Mouse (Mus musculus) kidney, postnatal 0 days (tissue): ENCODE measurements around the gene Gm20517. TPM values are rescaled to one million over a fixed set of nuclear protein-coding genes. Genes with fewer than 3 reads are reported as not detected.

Source experiments
- ATAC-seq: fragments of 200-750 bp; cut with Nextera tagmentation; replicated peaks from 2 replicates; pipeline ENCODE4 v1.8.0; 2017; ENCODE audit warnings: low read depth, moderate number of reproducible peaks, moderate TSS enrichment, moderate library complexity; ENCODE audit not compliant: low FRiP score
- DNase-seq: peaks from one replicate; pipeline ENCODE4 v3.0.0-alpha.2; 2016; ENCODE audit warnings: low spot score
- H3K27ac ChIP-seq: fragments of 300-500 bp; sonication (generic); 2 replicates; pipeline ENCODE4 v1.5.1; 2014; ENCODE audit warnings: mild to moderate bottlenecking
- H3K27me3 ChIP-seq: fragments of 300-500 bp; sonication (generic); 2 replicates; pipeline ENCODE4 v1.6.1; 2014; ENCODE audit warnings: low read length, mixed read lengths; ENCODE audit not compliant: insufficient read depth
- H3K36me3 ChIP-seq: fragments of 300-500 bp; sonication (generic); 2 replicates; pipeline ENCODE4 v1.6.1; 2014; ENCODE audit warnings: low read length, mixed read lengths; ENCODE audit not compliant: insufficient read depth
- H3K4me1 ChIP-seq: fragments of 300-500 bp; sonication (generic); replicated peaks from 2 replicates; pipeline ENCODE4 v1.6.1; 2014; ENCODE audit warnings: antibody characterized with exemption, low read length, mixed read lengths; ENCODE audit not compliant: insufficient read depth
- H3K4me2 ChIP-seq: fragments of 300-500 bp; sonication (generic); 2 replicates; pipeline ENCODE4 v1.6.1; 2014; ENCODE audit warnings: mild to moderate bottlenecking, low read length, moderate library complexity, mixed read lengths
- H3K4me3 ChIP-seq: fragments of 300-500 bp; sonication (generic); replicated peaks from 2 replicates; pipeline ENCODE4 v1.5.1; 2014; ENCODE audit warnings: low read depth, low read length
- H3K9ac ChIP-seq: fragments of 300-500 bp; sonication (generic); 2 replicates; pipeline ENCODE4 v1.6.1; 2014; ENCODE audit warnings: low read depth, low read length
- H3K9me3 ChIP-seq: fragments of 300-500 bp; sonication (generic); replicated peaks from 2 replicates; pipeline ENCODE4 v1.6.1; 2016; ENCODE audit warnings: low read length, inconsistent platforms, mixed read lengths
- CTCF ChIP-seq: IDR thresholded peaks from 2 replicates; pipeline ENCODE4 v1.5.1; 2016; ENCODE audit warnings: antibody characterized with exemption, low read depth, mild to moderate bottlenecking, moderate library complexity
- WGBS: fragments of 180-500 bp; shearing (Covaris S2); extraction: QIAGEN DNeasy Blood & Tissue Kit; methylation state at CpG from one replicate; pipeline ENCODE4 v1.1.7; 2014; 5-methylcytosine and 5-hydroxymethylcytosine counted together
- polyA plus RNA-seq: library from polyadenylated mRNA; unstranded; fragments of >200 nt; fragmentation: Nextera tagmentation; extraction: Ambion mirVana; gene quantifications from 2 replicates; pipeline ENCODE4 v1.2.1, GENCODE M21; 2015

Gene Gm20517
- polyA plus RNA-seq, 1 experiment from 2014 or later = 1.8 TPM

DNA sequence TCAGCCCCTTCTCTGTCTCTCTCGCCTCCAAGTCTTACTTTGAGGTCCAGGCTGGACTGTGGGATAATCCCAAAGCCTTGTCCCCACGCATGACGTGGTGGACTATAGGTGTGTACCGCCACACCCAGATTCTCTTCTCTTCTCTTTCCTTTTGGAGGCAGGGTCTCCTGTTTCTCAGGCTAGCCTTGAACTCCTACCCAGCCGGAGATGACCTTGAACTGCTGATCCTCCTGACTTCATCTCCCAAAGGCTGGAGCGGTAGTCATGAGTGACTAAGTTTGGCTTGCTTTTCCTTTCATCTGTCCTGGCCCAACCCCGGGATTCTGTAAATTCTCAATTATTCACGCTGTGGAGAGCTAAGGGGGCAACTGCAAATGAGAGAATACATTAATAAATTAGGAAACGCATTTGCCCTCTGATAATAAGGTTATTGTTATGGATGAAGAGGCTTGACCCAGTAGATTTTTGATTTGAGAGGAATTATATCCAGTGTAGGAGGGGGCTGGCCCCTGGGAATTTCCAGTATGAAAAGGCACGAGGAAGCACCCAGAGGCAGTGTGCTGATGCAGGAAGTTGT is 42.4 kb upstream of the Gm20517 start:
- H3K4me3 ChIP-seq = no peak overlapping the region
- 81% methylated on average over 10 of the region's 10 CpGs for WGBS
- H3K9ac ChIP-seq = no peak overlapping the region
- H3K9me3 ChIP-seq = no peaks in the 10 kb centered on the region
- no peak for TF ChIP-seq CTCF
- no peak overlapping the region for H3K4me2 ChIP-seq
- H3K4me1 ChIP-seq = no peaks in the 10 kb centered on the region
- H3K27me3 ChIP-seq = no peaks in the 10 kb centered on the region
- no peak overlapping the region for H3K27ac ChIP-seq
- ATAC-seq (no peak), DNase-seq (no peak)
- H3K36me3 ChIP-seq = no peaks in the 10 kb centered on the region

GRCm38 (mm10) chr17:47571621-47572020 is 39.8 kb upstream of the Gm20517 start:
- H3K36me3 ChIP-seq = no peaks in the 10 kb centered on the region
- H3K9me3 ChIP-seq = no peaks in the 10 kb centered on the region
- no peak for TF ChIP-seq CTCF
- no peak overlapping the region for H3K27ac ChIP-seq
- no peak overlapping the region for H3K9ac ChIP-seq
- no peak for ATAC-seq
- no peak overlapping the region for H3K4me3 ChIP-seq
- H3K27me3 ChIP-seq = no peaks in the 10 kb centered on the region
- no peak for DNase-seq
- no peak overlapping the region for H3K4me2 ChIP-seq
- 53% methylated on average over 7 of the region's 7 CpGs for WGBS
- no peaks in the 10 kb centered on the region for H3K4me1 ChIP-seq

GRCm38 (mm10) chr17:47572436-47572835 is 39.0 kb upstream of the Gm20517 start:
- no peak for DNase-seq
- no peak overlapping the region for H3K9ac ChIP-seq
- no peaks in the 10 kb centered on the region for H3K4me1 ChIP-seq
- no peak for TF ChIP-seq CTCF
- no peak overlapping the region for H3K27ac ChIP-seq
- H3K4me2 ChIP-seq = no peak overlapping the region
- no peaks in the 10 kb centered on the region for H3K27me3 ChIP-seq
- H3K36me3 ChIP-seq = no peaks in the 10 kb centered on the region
- no peak overlapping the region for H3K4me3 ChIP-seq
- no peaks in the 10 kb centered on the region for H3K9me3 ChIP-seq
- ATAC-seq = no peak

DNA sequence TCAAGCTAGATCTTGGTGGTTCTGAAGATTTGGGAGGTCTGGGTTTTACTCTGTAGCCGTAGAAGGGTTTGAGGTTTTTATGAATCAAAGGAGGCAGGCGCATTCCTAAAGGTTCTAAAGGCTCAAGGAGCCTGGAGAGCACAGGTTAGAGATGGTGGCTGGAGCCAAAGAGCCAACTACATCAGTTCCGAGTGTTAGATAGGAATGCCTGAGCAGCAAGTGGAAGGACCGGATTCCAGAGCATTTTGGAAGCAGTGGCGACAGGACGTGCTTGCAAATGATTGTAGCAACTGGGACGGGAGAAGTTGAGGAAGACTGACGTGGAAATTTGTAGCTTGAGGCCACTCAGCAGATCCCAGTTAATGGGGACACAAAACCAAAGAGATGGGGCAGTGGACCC is 37.4 kb upstream of the Gm20517 start:
- no peak for ATAC-seq
- Histone ChIP-seq H3K4me2 (no peak overlapping the region), H3K4me3 (no peak overlapping the region), H3K4me1 (no peaks in the 10 kb centered on the region), H3K27me3 (no peaks in the 10 kb centered on the region), H3K36me3 (no peaks in the 10 kb centered on the region), H3K9me3 (no peaks in the 10 kb centered on the region), H3K27ac (no peak overlapping the region), H3K9ac (no peak overlapping the region)
- no peak for DNase-seq
- no peak for TF ChIP-seq CTCF
- 68% methylated on average over 8 of the region's 8 CpGs for WGBS

DNA sequence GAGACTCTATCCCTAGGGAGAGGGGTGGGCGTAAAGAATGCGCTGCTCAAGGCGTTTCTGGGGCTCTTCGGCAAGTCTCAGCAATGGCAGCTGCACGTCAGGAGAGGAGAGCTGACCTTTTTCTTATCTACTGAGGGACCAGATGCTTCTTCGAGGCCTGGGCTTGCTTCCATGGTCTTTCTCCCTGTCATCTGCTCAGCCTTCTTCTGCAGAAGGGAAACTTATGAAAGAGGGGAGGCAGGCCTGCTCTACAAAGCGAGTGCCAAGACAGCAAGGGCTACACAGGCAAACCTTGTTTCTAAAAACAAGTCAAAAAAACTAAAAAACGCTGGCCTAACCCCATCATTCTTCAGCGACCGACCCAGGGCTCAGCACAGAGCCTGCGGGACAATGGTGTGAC is 36.6 kb upstream of the Gm20517 start:
- no peak overlapping the region for H3K4me2 ChIP-seq
- DNase-seq (no peak), ATAC-seq (no peak)
- H3K9ac ChIP-seq = no peak overlapping the region
- no peaks in the 10 kb centered on the region for H3K9me3 ChIP-seq
- no peak overlapping the region for H3K27ac ChIP-seq
- no peaks in the 10 kb centered on the region for H3K36me3 ChIP-seq
- no peak for TF ChIP-seq CTCF
- H3K27me3 ChIP-seq = no peaks in the 10 kb centered on the region
- 76% methylated on average over 11 of the region's 11 CpGs for WGBS
- H3K4me3 ChIP-seq = no peak overlapping the region
- no peaks in the 10 kb centered on the region for H3K4me1 ChIP-seq

DNA sequence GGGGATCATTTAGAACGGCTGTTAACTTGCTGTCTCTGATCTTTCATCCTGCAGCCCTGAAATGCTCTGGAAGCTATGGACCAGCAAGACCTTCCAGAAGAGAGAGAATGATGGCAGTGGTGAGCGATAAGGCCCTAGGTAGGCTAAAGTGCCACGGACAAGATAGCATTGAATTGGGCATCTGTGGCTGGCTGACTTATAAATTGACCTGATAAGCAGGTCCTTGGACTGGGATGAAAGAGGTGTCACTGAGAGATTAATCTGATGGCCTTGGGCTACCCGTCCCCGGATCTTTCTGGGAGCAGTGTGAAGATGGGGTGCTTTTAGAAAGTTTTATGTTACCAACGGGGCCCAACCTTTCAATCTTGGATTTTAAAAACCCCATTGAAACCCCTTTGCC is 32.7 kb upstream of the Gm20517 start:
- TF ChIP-seq CTCF = no peak
- Histone ChIP-seq H3K4me1 (no peaks in the 10 kb centered on the region), H3K27me3 (no peaks in the 10 kb centered on the region), H3K4me2 (no peak overlapping the region), H3K9me3 (no peaks in the 10 kb centered on the region), H3K27ac (no peak overlapping the region), H3K9ac (no peak overlapping the region), H3K36me3 (no peaks in the 10 kb centered on the region), H3K4me3 (no peak overlapping the region)
- no peak for ATAC-seq
- DNase-seq = no peak
- 76% methylated on average over 6 of the region's 6 CpGs for WGBS

DNA sequence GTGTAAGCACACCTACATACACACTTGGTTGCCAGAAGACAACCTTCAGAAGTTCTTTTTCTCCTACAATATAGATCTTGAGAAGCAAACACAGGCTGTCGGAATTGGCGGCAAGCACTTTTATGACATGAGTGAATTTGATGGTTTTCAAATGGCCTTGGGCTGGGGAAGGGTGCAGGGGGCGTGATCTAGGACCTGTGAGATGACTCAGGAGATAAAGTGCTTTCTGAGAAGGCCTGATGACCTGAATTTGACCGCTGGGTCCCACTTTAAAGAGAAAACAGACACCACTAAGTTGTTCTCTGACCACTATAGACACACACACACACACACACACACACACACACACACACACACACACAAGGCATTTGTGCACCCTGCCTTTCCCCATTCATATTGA is 30.4 kb upstream of the Gm20517 start:
- ATAC-seq (no peak), DNase-seq (no peak)
- Histone ChIP-seq H3K9me3 (no peaks in the 10 kb centered on the region), H3K27ac (no peak overlapping the region), H3K9ac (no peak overlapping the region), H3K27me3 (no peaks in the 10 kb centered on the region), H3K4me2 (no peak overlapping the region), H3K4me1 (no peaks in the 10 kb centered on the region), H3K4me3 (no peak overlapping the region), H3K36me3 (no peaks in the 10 kb centered on the region)
- 81% methylated on average over 4 of the region's 4 CpGs for WGBS
- TF ChIP-seq CTCF = no peak
